Mouse (Mus musculus) right cerebral cortex, postnatal 36 days (tissue): ENCODE measurements around the gene Tmem190.
"Not testable (repeated sequence)": the region's sequence is repeated elsewhere in the genome, so short reads cannot be mapped to it uniquely, and the experiment has no call there.

Source experiments
- DNase-seq, 2 experiments: peaks; one replicate each; pipeline ENCODE4 v3.0.0; 2022; ENCODE audit warnings: low spot score in 2 of 2, mixed read lengths in 1 of 2

The Tmem190 gene

DNA sequence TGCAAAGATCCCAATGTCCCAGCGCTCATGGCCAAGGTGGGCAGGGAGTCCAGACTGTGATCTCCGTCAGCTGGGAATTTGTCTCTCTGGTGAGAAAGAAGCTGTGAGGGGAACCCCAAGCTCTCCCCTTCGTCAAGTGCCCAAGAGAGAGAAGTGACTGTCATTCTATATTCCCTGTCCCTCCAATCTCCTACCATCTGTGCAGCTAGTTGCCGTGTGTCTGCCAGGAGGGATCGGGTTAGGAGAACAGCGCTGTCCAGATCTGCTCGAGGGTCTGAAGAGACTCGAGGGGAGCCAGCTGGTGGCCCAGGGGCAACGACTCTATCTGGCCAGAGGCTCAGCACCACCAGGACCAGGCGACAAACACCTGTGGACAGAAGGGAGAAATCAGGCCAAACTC lies 6.6 kb upstream of the Tmem190 start:
- DNase-seq, result no peak

DNA sequence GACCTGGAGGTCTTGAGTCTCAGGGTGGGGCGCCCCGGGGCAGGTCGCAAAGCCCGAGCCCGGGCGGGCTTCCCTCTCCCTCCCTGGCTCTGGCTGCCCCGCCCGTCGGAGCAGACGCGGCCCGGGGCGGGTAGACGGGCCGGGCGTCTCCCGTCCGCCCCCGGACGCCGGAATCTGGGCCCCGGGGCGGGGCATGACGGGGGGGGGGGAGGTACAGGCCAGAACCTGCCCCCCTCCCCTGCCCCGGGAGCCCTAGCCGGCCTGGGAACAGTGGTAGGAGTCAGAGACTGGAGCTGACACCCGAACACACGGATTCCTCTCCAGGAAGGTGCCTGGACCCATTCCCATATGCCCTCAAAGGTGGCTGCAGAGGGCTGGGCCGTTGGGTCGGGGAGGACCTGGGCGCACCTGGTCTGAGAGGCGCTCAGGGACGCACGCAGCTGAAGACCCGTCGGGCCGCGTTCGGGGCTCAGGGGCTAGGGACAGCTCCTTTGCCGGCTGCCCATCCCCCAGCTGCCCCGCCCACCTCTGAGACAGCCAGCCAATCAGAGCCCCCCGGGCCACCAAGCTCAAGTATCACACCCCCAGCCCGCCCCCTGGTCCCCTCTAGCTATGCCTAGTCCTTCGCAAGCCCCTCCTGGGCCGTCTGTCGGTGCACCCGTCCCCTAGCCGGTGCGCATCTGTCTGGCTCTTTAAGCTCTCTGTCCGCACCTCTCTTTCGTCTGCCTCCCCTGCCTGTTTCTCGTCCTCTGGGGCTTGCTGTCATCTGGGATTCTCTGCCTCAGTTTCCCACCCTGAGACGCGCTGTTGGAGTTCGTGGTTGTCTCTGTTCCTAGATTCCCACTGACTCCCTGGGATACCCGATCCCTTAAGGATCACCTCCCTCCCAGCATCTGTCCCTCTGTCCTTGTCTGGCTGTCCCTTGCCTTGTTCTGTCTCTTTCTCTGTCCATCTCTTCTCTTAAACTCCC lies 5.6 kb upstream of the Tmem190 start:
- DNase-seq, result no peak

DNA sequence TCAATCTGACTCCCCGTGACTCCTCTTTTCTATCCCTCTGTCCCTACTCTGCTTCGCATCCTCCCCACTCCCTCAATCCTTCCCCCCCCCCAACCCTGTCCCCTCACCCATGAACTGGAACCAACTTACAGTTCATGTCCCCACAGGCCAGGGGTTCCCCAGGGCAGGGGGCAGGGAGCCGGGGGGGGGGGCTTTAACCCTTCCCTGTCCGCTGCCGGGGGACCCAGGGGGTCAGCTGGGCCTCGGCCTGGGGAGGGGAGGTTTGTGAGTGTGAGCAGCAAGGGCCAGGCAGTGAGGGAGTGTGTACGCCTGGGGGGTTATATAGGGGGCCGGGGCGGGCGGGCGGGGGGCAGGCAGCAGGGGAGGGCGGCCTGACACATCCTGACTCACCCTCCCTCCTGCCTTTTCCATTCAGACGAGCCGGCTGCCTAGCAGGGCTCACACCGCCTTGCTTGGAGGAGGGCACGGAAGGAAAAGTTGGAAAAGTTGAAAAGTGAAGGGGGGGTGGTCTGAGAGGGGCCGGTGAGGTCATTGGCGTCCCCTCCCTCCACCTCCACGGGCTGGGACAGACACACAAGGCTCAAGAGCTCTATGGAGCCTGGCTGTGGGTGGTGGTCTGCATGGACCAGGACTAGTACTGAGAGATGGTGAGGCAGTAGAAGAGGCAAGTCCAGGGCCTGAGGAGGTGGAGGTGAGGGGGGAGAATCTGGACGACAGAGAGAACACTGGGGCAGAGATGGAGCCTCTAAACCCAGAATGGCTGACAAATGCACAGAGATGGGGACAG lies 4.7 kb upstream of the Tmem190 start:
- DNase-seq, result no peak

DNA sequence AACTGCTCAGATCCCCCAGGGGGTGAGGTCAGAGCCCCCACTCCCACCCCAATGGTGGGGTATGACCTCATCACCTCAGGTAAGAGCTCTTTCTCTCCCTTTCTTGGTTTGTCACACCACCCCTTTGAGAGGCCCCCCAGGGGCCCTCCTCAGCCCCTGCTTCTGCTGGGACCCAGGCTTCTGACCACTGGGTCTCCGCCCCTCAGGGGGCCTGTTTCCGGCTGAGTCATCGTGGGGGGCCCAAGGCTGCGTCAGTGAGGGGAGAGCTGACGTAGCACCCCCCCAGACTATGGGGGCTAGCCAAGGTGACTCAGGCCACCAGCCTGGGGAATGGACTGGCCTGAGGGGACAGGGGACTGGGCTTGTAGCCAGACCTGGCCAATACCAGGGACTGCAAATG lies 2.8 kb upstream of the Tmem190 start:
- DNase-seq, result no peak

DNA sequence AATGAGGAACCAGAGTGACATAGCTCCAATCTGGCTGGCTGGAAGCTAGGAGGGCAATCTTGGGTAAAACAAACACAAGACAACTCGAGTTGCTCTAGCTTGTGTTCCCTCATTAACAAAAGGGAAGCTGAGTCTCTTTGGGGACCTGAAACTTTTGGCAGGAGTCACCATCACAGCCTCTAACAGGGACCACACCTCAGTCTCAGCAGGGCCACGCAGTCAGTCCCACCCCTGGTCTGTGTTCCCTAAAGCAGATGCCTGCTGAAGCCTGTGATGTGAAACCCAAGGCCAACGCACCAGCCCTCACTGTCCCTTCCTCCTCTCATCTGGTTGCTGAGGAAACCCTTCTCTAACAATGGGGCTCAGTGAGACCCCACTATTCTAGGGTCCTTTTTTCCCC lies 607 bp upstream of the Tmem190 start:
- DNase-seq, result no peak

DNA sequence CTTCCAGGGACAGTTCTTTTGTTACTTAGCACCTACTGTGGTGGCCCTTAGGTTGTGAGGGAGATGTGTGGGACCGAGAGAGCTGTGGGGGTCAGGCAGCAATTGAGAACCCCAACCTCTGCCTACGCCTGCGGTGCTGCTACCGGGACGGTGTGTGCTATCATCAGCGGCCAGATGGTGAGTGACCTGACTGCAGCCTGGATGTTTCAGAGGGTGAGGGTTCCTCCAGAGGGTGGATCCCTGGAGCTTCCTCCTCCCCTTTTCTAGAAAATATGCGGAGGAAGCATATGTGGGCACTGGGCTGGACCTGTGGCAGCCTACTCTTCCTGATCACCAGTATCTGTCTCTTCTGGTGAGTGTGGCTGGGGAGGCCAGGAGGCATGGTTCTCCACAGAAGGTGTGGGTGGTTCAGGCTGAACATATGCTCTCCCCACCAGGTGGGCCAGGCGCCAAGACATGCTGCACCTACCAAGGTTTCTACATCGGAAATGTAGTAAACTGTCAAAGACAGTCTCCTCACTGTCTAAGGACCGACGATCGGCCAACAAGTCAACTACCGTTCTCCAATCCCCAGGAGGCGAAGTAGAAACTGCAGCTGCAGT lies 1.0 kb downstream of the Tmem190 start:
- DNase-seq, result peak; percentile 40 to 46

DNA sequence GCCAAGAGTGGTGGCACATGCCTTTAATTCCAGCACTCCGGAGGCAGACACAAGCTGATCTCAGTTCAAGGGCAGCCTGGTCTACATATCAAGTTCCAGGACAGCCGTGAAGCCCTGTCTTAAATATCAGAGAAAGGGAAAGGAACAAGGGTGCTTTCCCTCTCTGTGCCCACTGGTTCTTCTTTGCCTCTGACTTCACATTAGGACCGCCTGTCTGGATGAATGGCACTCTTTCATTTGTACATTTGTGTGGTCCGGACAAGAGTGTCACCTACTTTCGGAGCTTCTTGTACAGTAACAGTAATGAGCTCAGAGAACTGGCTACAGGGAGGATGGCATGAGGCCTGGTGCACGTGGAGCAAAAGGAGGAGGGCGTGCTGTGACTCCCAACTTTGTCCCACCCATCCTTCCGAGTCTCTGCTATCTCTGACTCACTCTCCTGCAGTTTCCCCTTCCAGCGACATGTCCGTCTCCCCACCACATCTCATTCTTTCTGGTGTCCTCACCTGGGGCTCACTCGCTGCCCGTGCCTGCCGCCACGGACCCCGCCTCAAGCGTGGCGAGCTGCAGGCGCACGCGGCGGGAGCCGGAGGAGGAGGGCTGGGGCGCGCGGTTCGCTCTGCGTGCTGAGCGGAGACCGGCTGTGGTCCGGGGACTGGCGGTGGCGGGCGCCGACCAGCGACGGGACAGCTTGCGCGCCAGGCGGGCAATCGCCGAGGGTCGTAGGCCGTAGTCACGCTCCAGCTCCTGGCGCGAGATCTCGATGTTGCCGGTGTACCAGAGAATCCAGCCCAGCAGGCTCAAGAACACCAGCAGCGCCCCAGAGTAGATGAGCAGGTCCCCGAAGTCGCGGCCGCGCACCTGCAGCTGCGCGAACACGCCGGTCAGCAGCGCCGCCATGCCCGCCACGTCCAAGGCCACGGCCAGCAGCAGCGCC lies 6.0 kb downstream of the Tmem190 start:
- peak in 1 of 2 experiments; percentile 35 for DNase-seq

DNA sequence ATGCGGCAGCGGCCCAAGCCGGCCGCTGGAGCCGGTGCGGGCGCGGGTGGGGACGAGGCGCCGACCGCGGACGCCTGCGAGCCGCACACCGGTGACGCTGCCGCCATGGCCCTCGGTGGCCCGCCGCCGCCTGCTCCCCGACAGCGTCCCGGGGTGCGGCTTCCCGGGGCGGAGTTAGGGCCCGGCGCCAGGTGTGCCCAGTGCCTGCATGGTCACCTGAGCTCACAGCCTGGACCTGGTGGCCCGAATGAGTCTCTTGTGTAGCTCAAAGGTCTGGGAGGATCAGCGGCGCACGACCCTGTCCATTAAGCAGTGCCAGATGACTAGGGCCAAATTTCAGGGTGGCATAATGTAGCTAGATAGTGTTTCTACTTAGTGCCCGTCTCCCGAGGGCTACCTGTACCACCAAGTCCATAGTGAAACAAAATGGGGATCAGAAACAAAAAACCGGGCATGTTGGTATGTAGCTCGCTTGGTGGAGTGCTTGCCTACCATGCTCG lies 6.7 kb downstream of the Tmem190 start, which contains the start of gene Tmem238:
Tmem238 (minus strand) TSS at position 221 of the 500 bp plus-strand sequence.
- DNase-seq, result no peak

DNA sequence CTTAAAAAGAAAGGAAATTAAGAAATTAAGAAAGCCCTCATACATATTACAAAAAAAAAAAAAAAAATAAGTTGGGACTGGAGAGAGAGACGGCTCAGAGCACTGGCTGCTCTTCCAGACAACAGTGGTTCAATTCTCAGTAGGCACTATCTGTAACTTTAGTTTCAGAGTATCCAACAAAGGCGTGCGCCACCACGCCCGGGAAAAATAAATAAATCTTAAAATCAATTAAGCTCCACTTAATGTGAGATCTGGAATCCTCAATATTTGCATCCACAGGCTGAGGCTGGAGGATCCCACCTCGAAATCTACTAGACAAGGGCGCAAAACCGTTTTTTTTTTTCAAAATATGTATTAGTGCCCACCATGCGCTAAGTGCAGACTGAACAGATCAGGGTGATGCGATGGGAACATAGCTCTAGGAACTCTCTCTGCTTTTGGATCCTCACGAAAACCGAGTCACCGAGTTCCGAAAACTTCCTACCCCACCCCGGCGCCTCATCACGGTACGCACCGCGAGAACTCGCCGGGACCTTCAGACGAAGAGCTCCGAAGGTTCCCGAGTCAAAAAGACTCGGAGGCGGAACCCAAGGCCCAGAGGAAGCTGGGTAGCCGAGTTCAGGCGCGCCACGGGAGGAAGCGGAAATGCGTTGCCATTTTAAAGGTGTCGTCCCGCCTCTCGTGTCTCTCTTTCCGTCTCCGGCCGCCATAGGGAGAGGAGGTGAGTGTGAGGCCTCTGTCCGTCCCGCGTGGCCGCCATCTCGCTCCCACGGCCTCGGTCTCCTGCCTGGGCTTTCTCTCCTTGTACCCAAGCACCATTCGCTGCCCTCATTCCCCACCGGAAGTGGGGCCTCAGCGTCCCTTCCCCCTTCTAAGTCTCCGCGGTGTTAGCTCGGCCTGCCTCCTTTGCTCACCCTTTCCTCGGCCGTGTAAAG lies 9.8 kb downstream of the Tmem190 start, which contains the start of gene Rpl28:
Rpl28 (plus strand) TSS at position 597 of the 935 bp plus-strand sequence.
- DNase-seq, result peak; percentile 92 to 95

DNA sequence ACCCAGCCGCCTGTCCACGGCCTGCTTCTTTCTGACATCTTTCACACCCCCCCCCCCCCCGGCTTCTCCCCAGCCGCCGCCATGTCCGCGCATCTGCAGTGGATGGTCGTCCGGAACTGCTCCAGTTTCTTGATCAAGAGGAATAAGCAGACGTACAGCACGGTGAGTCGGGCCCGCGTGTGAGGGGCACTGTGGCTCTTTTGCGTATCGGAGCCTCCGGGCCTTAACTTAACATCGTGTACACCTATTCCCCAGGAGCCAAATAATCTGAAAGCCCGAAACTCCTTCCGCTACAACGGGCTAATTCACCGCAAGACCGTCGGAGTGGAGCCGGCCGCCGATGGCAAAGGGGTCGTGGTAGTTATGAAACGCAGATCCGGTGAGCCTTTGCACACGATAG lies 10.5 kb downstream of the Tmem190 start:
- not testable (repeated sequence) for DNase-seq

DNA sequence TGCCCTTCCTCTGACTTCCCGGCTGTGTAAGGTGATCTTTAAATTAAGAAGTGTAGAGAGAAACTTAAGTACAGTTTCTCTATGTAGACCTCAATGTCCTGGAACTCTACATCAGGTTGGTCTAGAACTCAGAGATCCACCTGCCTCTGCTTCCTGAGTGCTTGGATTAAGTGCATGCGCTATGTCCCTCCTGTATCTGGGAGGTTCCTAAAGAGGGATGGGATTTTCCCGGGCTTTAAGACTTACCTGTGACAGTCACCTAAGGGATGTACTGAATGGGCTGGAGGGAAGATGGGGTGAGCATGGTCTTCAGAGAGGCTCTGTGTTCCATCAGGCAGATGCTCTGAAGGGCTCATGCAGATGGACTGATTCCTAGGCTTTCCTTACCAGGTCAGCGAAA lies 10.9 kb downstream of the Tmem190 start:
- DNase-seq, result no peak

DNA sequence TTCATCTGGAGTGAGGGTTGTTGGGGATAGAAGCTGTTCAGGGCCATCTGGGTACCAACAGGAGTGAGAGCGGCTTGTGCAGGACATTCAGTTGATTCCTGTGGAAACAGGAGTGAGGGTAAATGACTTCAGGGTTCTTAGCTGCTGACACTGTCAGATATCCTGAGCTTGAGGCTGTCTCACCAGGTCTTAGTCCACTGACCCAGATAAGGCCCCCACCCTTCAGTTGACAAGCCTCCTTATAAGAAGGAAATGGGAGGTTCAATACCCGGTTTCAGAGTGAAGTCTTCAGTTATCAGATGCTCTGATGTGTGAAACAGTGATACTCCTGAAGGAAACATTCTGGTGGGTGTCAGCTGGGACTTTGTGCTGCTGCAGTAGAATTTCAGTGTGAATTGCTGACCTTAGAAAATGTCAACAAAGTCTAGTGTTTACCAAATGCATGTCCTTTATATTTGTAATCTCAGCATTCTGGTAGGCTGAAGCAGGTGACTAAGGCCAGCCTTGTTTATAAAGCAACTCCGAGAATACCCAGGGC lies 12.0 kb downstream of the Tmem190 start:
- DNase-seq, result no peak

DNA sequence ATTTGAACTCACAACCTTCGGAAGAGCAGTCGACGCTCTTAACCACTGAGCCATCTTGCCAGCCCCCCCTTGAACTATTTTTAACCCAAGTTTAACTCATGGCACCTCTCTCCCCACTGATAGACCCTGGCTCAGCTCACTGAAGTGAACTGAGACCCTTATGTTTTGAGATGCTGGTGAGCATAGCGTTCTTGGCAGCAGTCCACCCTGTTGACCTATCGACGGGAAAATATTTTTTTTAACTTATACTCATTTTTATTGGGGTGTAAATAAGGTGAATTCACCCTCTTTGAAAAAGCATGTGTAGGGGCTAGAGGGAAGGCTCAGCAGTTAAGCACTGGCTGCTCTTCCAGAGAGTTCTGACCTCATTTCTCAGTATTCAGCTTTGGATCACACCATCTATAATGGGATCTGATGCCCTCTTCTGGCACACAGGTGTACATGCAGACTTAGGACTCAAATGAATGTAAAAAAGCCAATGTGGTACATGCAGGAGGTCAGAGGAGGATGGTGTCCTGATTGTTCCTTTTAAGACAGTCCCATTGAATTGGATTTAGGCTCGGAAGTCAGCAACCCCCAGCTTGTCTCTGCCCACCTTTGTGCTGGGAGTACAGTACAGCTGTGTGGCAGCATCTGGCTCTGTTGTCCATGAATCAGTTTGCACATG lies 13.2 kb downstream of the Tmem190 start:
- DNase-seq, result no peak

DNA sequence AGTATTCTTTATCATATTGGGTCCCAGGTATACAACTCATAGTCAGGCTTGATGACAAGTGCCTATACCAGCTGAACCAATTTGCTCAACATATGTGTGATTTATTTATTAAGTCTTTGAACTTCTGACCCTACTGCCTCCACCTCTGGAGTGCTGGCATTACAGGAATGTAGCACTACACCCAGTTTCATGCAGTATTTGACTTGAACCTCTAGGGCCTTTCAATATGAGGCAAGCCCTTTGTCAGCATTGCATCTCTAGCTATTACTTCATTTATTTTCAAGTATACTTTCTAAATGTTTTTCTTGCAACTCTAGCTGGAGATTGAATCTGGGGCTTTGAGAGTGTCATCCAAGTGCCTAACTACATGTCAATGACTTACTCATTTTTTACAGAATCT lies 19.5 kb downstream of the Tmem190 start:
- no peak for DNase-seq

DNA sequence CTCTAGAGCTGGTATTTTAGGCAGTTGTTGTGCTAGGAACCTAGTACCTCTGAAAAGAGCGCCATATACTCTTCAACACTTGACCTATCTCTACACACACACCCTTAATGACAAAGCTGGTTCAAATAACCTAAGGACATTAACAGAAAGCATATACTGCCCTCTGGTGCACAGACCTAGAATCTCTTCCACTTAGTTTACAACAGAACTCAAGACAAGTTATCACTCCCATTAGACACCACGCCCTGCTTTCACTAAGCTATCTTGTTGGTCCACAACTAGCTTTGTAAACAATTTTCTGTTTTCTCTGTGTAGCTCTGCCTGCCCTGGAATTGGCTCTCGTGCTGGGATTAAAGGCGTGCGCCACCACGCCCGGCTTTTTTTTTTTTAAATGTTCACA lies 24.0 kb downstream of the Tmem190 start:
- DNase-seq, result no peak

DNA sequence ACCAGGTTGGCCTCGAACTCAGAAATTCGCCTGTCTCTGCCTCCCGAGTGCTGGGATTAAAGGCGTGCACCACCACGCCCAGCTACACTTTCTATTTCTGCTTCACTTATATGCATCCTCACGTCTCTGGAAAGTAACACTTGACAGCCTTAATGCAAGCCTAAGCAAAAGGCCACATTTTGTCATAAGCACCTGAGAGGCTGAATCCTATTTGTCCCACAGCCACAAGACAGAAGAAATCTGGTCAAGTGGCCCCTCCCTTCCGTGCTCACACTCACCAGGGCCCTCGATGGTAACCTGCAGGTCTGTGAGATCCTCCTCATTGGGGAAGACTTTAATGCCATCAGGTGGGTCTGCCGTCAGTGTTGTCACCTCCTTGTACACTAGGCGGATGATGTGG lies 28.4 kb downstream of the Tmem190 start:
- DNase-seq, result not testable (repeated sequence)

DNA sequence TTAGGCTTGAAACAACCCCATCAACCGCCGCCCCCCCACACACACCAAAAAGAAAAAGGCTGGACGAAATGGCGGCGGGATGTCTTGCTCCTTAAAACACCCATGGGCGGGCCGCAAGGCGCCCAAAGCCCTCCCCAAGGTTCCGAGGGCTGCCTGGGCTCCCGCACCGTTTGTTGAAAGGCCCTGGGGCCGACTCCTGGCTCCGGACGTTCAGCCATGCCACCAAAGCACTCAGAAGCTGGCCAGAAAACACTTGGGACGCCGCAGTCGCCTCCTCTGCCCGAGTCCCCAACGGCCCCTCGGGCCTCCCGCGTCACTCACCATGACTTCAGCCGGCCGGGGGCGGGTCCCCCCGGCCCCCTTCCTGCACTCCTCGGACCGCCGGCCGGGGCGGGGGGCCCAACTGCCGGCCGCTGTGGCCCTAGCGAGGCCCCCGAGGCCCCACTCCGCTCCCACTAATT lies 29.1 kb downstream of the Tmem190 start:
- DNase-seq, result no peak

DNA sequence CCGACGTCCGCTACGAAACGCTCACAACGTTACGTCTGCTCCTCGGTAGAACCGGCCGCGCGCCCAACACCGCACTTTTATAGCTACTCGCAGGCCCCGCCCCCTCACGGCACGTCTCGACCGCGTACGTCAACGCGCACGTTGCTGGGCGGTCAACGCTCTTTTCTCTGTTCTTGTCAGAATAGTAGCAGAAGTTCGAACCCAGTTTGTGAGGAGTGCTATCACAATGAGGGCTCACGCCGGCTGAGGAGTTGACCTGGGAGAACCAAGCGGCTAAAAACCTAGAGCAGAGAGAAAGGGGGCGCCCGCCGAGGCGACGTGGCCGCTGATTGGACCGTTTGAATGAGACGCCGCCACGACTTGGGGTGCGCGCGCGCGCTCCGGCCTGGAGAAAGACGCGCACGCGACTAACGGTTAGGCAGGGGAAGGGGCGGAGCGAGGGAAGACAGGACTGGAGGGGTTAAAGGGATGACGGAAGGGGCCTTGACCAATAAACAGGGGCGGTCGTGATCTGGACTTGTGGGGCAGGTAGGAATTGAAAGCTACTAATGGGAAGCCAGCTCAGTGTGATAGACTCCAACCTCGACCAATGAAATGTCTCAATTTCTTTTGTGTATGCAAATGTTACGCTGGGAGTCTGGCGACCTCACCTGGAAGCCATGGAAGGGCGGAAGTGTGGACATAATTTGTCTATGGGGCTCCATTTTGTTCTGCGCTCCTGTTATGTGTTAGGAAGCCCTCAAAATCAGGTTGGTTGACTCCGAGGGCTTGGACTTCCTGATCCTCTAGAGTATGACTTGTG lies 29.8 kb downstream of the Tmem190 start, which contains the start of gene Ube2s:
Ube2s (minus strand) TSS at position 288 of the 802 bp plus-strand sequence.
- DNase-seq, result peak; percentile 96 to 99
